Mouse (Mus musculus) erythroblast, embryonic 14.5 days (primary cell): ENCODE measurements around the gene Mettl7a1.

Experiments
- GATA1 ChIP-seq: IDR thresholded peaks from 2 replicates; pipeline ENCODE4 v1.6.1; 2012; ENCODE audit warnings: low read length, inconsistent platforms, mixed read lengths
- TAL1 ChIP-seq: IDR thresholded peaks from 3 replicates; pipeline ENCODE4 v1.6.1; 2012; ENCODE audit warnings: low read length, inconsistent platforms, mixed read lengths

GRCm38 (mm10) chr15:100271411-100271810 is 32.5 kb upstream of the Mettl7a1 start:
- TF ChIP-seq GATA1 (no peak), TAL1 (no peak)
